10 mouse cellular contexts compared by ENCODE assay signal in the genomic region with DNA sequence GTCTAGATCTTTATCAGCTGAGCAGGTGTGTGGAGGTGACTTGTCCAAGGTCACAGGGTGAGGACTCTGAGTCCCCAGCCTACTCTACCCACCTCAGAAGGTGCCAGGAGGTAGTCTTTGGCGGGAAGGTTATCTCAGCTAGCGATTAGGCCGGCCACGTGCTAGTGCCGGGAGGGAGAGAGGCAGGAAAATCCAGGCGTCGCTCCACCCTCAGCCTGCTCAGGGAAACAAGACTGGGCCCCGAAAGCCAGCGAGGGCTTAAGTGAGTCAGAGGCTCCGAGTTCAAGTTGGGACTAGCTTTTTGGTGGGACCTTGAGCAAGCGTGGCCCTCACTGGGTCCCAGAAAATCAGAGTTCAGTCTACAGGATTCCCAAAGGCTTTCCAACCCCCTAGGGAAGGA. TPM values are rescaled to one million over a fixed set of nuclear protein-coding genes. Genes with fewer than 3 reads are reported as not detected.
DNase-seq lines count a peak whose midpoint lies in the region; ATAC-seq lines count a peak whose summit lies in the region.
"Had no signal": no experiment of that assay in that cellular context is flagged by ENCODE, and none has a peak within 500 bp of the region (broad histone marks: within the 10 kb centered on the region; RNA-seq: fewer than 3 reads in every experiment).

No protein-coding gene starts in this region.

- no peaks in the 10 kb centered on the region for H3K36me3 ChIP-seq in neural tube, embryonic 12.5 days
- no peaks in the 10 kb centered on the region for H3K36me3 ChIP-seq in heart, embryonic 16.5 days (ENCODE audit: control insufficient read depth, insufficient read depth)
- no peaks in the 10 kb centered on the region; the same call in none of the 2 replicates for H3K36me3 ChIP-seq in liver, embryonic 11.5 days (ENCODE audit: control insufficient read depth, insufficient read depth, low read length)
- H3K36me3 ChIP-seq in forebrain, embryonic 15.5 days = no peaks in the 10 kb centered on the region

- DNase-seq in neural tube, embryonic 10.5 days (ENCODE audit: extremely low spot score, low spot score) = no peak
- no peak for DNase-seq in liver, embryonic 11.5 days (ENCODE audit: low spot score)
- no peak for DNase-seq in cerebellum, postnatal 25 days

- WGBS in neural tube, embryonic 12.5 days = 79% methylated on average over 11 of the region's 11 CpGs
- WGBS in heart, embryonic 16.5 days = 30% methylated on average over 11 of the region's 11 CpGs
- 43% methylated on average over 11 of the region's 11 CpGs for WGBS in liver, embryonic 11.5 days
- WGBS in forebrain, embryonic 15.5 days = 75% methylated on average over 11 of the region's 11 CpGs

- H3K9me3 ChIP-seq in neural tube, embryonic 12.5 days = no peaks in the 10 kb centered on the region
- no peaks in the 10 kb centered on the region for H3K9me3 ChIP-seq in heart, embryonic 16.5 days (replicated peaks; ENCODE audit: control insufficient read depth, low read length)
- no peaks in the 10 kb centered on the region for H3K9me3 ChIP-seq in liver, embryonic 11.5 days (ENCODE audit: control insufficient read depth, low read length)
- no peaks in the 10 kb centered on the region for H3K9me3 ChIP-seq in forebrain, embryonic 15.5 days

- H3K27ac ChIP-seq in neural tube, embryonic 12.5 days = no peak overlapping the region
- peak overlapping the region; percentile 94 for H3K27ac ChIP-seq in heart, embryonic 16.5 days (ENCODE audit: low read length)
- no peak overlapping the region for H3K27ac ChIP-seq in liver, embryonic 11.5 days (ENCODE audit: low read depth, low read length)
- H3K27ac ChIP-seq in forebrain, embryonic 15.5 days (replicated peaks) = no peak overlapping the region

- no peak overlapping the region for H3K4me3 ChIP-seq in neural tube, embryonic 12.5 days
- H3K4me3 ChIP-seq in heart, embryonic 16.5 days (ENCODE audit: low read length) = peak overlapping the region; percentile 67
- no peak overlapping the region for H3K4me3 ChIP-seq in liver, embryonic 11.5 days (ENCODE audit: low read depth, low read length)
- no peak overlapping the region for H3K4me3 ChIP-seq in forebrain, embryonic 15.5 days

- peaks cover 35% of the 10 kb centered on the region for H3K27me3 ChIP-seq in neural tube, embryonic 12.5 days (replicated peaks)
- H3K27me3 ChIP-seq in heart, embryonic 16.5 days (ENCODE audit: control insufficient read depth, insufficient read depth, low read length) = no peaks in the 10 kb centered on the region
- H3K27me3 ChIP-seq in liver, embryonic 11.5 days (replicated peaks; ENCODE audit: control insufficient read depth, insufficient read depth, low read length) = peaks cover 34% of the 10 kb centered on the region
- peaks cover 26% of the 10 kb centered on the region for H3K27me3 ChIP-seq in forebrain, embryonic 15.5 days

- ATAC-seq in neural tube, embryonic 12.5 days (ENCODE audit: low FRiP score, low read depth) = no peak
- no peak for ATAC-seq in heart, embryonic 16.5 days (replicated peaks; ENCODE audit: extremely low read depth, insufficient read depth, low FRiP score)
- no peak for ATAC-seq in liver, embryonic 11.5 days (replicated peaks; ENCODE audit: low FRiP score)
- ATAC-seq in monocyte, adult 5-6 weeks (replicated peaks; ENCODE audit: insufficient number of reproducible peaks, low FRiP score, low TSS enrichment, poor library complexity, severe bottlenecking) = no peak
- ATAC-seq in erythroblast, adult 5-6 weeks (replicated peaks; ENCODE audit: low FRiP score, poor library complexity, severe bottlenecking) = no peak
- no peak for ATAC-seq in forebrain, embryonic 15.5 days (replicated peaks)

- 0 out of 2 replicates have a peak overlapping the region, but pooled peaks have one; percentile 14 for H3K4me2 ChIP-seq in neural tube, embryonic 12.5 days (replicated peaks)
- peak overlapping the region; percentile 71 for H3K4me2 ChIP-seq in heart, embryonic 16.5 days (ENCODE audit: low read depth, low read length)
- H3K4me2 ChIP-seq in liver, embryonic 11.5 days = peak overlapping the region; percentile 73
- H3K4me2 ChIP-seq in forebrain, embryonic 15.5 days (replicated peaks) = no peak overlapping the region

- no peak overlapping the region for H3K9ac ChIP-seq in neural tube, embryonic 12.5 days
- peak overlapping the region; percentile 45 for H3K9ac ChIP-seq in heart, embryonic 16.5 days (ENCODE audit: low read length)
- no peak overlapping the region for H3K9ac ChIP-seq in liver, embryonic 11.5 days (ENCODE audit: low read depth, low read length)
- no peak overlapping the region for H3K9ac ChIP-seq in forebrain, embryonic 15.5 days (replicated peaks)

- H3K4me1 ChIP-seq in neural tube, embryonic 12.5 days = peaks cover 34% of the 10 kb centered on the region
- H3K4me1 ChIP-seq in heart, embryonic 16.5 days (ENCODE audit: control insufficient read depth, insufficient read depth, low read length) = peaks cover 21% of the 10 kb centered on the region
- H3K4me1 ChIP-seq in liver, embryonic 11.5 days (replicated peaks; ENCODE audit: control insufficient read depth, insufficient read depth, low read length) = peaks cover 34% of the 10 kb centered on the region
- H3K4me1 ChIP-seq in forebrain, embryonic 15.5 days = peaks cover 27% of the 10 kb centered on the region

RNA-seq across cellular contexts. Expression of gene Cdc42ep1, which starts 2.9 kb away (rescaled TPM):
- polyA plus RNA-seq in neural tube, embryonic 12.5 days (2016; fragmentation: Nextera tagmentation; extraction: Ambion mirVana) = 14.9 and 17.6 TPM in 2 replicates
- 29.4 and 38.7 TPM in 2 replicates for polyA plus RNA-seq in heart, embryonic 16.5 days (2015; fragmentation: Nextera tagmentation; extraction: Ambion mirVana)
- 21.9 and 23.9 TPM in 2 replicates for polyA plus RNA-seq in liver, embryonic 11.5 days (2014; fragmentation: Nextera tagmentation; extraction: Ambion mirVana)
- 0.29 to 1.2 TPM (median 0.75 TPM) in 3 replicates for total RNA-seq in monocyte, adult 5-6 weeks (2017)
- not detected in 2 replicates for total RNA-seq in erythroblast, adult 5-6 weeks (2015; ENCODE audit: low replicate concordance)
- 0.70 TPM in 1 of 2 replicates, not detected in the other for total RNA-seq in erythroblast, adult 5-6 weeks (2017; ENCODE audit: low replicate concordance)
- polyA plus RNA-seq in forebrain, embryonic 15.5 days (2015; fragmentation: Nextera tagmentation; extraction: Ambion mirVana) = 7.6 and 9.0 TPM in 2 replicates

RNA-seq across cellular contexts. Expression of gene Lgals2, which starts 10.0 kb away (rescaled TPM):
- not detected in 2 replicates for polyA plus RNA-seq in neural tube, embryonic 12.5 days (2016; fragmentation: Nextera tagmentation; extraction: Ambion mirVana)
- 2.2 TPM in 1 of 2 replicates, not detected in the other for polyA plus RNA-seq in heart, embryonic 16.5 days (2015; fragmentation: Nextera tagmentation; extraction: Ambion mirVana)
- 6.9 and 11.4 TPM in 2 replicates for polyA plus RNA-seq in liver, embryonic 11.5 days (2014; fragmentation: Nextera tagmentation; extraction: Ambion mirVana)
- total RNA-seq in monocyte, adult 5-6 weeks (2017) = not detected in 3 replicates
- not detected in 2 replicates for total RNA-seq in erythroblast, adult 5-6 weeks (2015; ENCODE audit: low replicate concordance)
- not detected in 2 replicates for total RNA-seq in erythroblast, adult 5-6 weeks (2017; ENCODE audit: low replicate concordance)
- not detected in 2 replicates for polyA plus RNA-seq in forebrain, embryonic 15.5 days (2015; fragmentation: Nextera tagmentation; extraction: Ambion mirVana)

RNA-seq across cellular contexts. Expression of gene Gga1, which starts 31.7 kb away (rescaled TPM):
- polyA plus RNA-seq in neural tube, embryonic 12.5 days (2016; fragmentation: Nextera tagmentation; extraction: Ambion mirVana) = 55.6 and 57.5 TPM in 2 replicates
- polyA plus RNA-seq in heart, embryonic 16.5 days (2015; fragmentation: Nextera tagmentation; extraction: Ambion mirVana) = 44.9 and 48.9 TPM in 2 replicates
- polyA plus RNA-seq in liver, embryonic 11.5 days (2014; fragmentation: Nextera tagmentation; extraction: Ambion mirVana) = 40.8 and 43.0 TPM in 2 replicates
- total RNA-seq in monocyte, adult 5-6 weeks (2017) = 18.3 to 37.9 TPM (median 20.8 TPM) in 3 replicates
- total RNA-seq in erythroblast, adult 5-6 weeks (2015; ENCODE audit: low replicate concordance) = 6.5 and 17.1 TPM in 2 replicates
- total RNA-seq in erythroblast, adult 5-6 weeks (2017; ENCODE audit: low replicate concordance) = 3.5 and 3.7 TPM in 2 replicates
- 60.3 and 62.0 TPM in 2 replicates for polyA plus RNA-seq in forebrain, embryonic 15.5 days (2015; fragmentation: Nextera tagmentation; extraction: Ambion mirVana)

RNA-seq across cellular contexts. Expression of gene Card10, which starts 42.5 kb away (rescaled TPM):
- polyA plus RNA-seq in neural tube, embryonic 12.5 days (2016; fragmentation: Nextera tagmentation; extraction: Ambion mirVana) = 2.8 and 3.4 TPM in 2 replicates
- 6.3 and 7.4 TPM in 2 replicates for polyA plus RNA-seq in heart, embryonic 16.5 days (2015; fragmentation: Nextera tagmentation; extraction: Ambion mirVana)
- 2.3 and 2.7 TPM in 2 replicates for polyA plus RNA-seq in liver, embryonic 11.5 days (2014; fragmentation: Nextera tagmentation; extraction: Ambion mirVana)
- total RNA-seq in monocyte, adult 5-6 weeks (2017) = 0.21 to 3.7 TPM (median 2.1 TPM) in 3 replicates
- 0.58 TPM in 1 of 2 replicates, not detected in the other for total RNA-seq in erythroblast, adult 5-6 weeks (2015; ENCODE audit: low replicate concordance)
- total RNA-seq in erythroblast, adult 5-6 weeks (2017; ENCODE audit: low replicate concordance) = 0.56 TPM in 1 of 2 replicates, not detected in the other
- polyA plus RNA-seq in forebrain, embryonic 15.5 days (2015; fragmentation: Nextera tagmentation; extraction: Ambion mirVana) = 1.3 and 1.7 TPM in 2 replicates

RNA-seq across cellular contexts. Expression of gene Gm49510, which starts 54.1 kb away (rescaled TPM):
- polyA plus RNA-seq in neural tube, embryonic 12.5 days (2016; fragmentation: Nextera tagmentation; extraction: Ambion mirVana) = 0.28 and 0.32 TPM in 2 replicates
- 0.20 and 0.41 TPM in 2 replicates for polyA plus RNA-seq in heart, embryonic 16.5 days (2015; fragmentation: Nextera tagmentation; extraction: Ambion mirVana)
- polyA plus RNA-seq in liver, embryonic 11.5 days (2014; fragmentation: Nextera tagmentation; extraction: Ambion mirVana) = 0.55 and 0.99 TPM in 2 replicates
- total RNA-seq in monocyte, adult 5-6 weeks (2017) = 1.7 to 3.9 TPM (median 1.9 TPM) in 3 replicates
- not detected in 2 replicates for total RNA-seq in erythroblast, adult 5-6 weeks (2015; ENCODE audit: low replicate concordance)
- 0.56 and 0.77 TPM in 2 replicates for total RNA-seq in erythroblast, adult 5-6 weeks (2017; ENCODE audit: low replicate concordance)
- polyA plus RNA-seq in forebrain, embryonic 15.5 days (2015; fragmentation: Nextera tagmentation; extraction: Ambion mirVana) = not detected in 2 replicates
- total RNA-seq: adrenal gland, adult 18-20 months; heart, postnatal 36 days had no signal
